Mouse (Mus musculus) central nervous system, embryonic 11.5 days (tissue): ENCODE measurements around the gene Celf1. TPM values are rescaled to one million over a fixed set of nuclear protein-coding genes. Genes with fewer than 3 reads are reported as not detected.

Source experiments
- polyA plus RNA-seq: library from polyadenylated mRNA; depleted of rRNA; stranded (reverse); fragments of >200 nt; gene quantifications from 2 replicates; pipeline ENCODE4 v1.2.3, GENCODE M21; 2012; rRNA removed

The Celf1 gene
- polyA plus RNA-seq, result 123 and 128 TPM in 2 replicates

GRCm38 (mm10) chr2:90940233-90941229 lies at the start of gene Celf1:
Gene Celf1, plus strand, starts transcription at chr2:90940382.

GRCm38 (mm10) chr2:90904076-90904855 lies 35.9 kb upstream of the Celf1 start, which contains the start of the genes Kbtbd4 and Ndufs3:
Gene Kbtbd4, plus strand, starts transcription at chr2:90904740.
Gene Ndufs3, minus strand, starts transcription at chr2:90904827.

GRCm38 (mm10) chr2:91035385-91035784 lies 95.2 kb downstream of the Celf1 start, which contains the start of gene Rapsn:
Gene Rapsn, plus strand, starts transcription at chr2:91035620.

GRCm38 (mm10) chr2:91053934-91054382 lies 113.8 kb downstream of the Celf1 start, which contains the start of gene Psmc3:
Gene Psmc3, plus strand, starts transcription at chr2:91054009.

Other genes with a start within 250 kb of the Celf1 start
- 108 and 130 TPM in 2 replicates for gene Fnbp4, start 195.0 kb upstream of the Celf1 start, polyA plus RNA-seq
- gene Agbl2, start 157.7 kb upstream of the Celf1 start, polyA plus RNA-seq, result 0.44 and 1.0 TPM in 2 replicates
- 166 and 184 TPM in 2 replicates for gene Mtch2, start 93.2 kb upstream of the Celf1 start, polyA plus RNA-seq
- gene C1qtnf4, start 54.5 kb upstream of the Celf1 start, polyA plus RNA-seq, result 12.7 and 16.8 TPM in 2 replicates
- gene Kbtbd4, start 35.6 kb upstream of the Celf1 start, polyA plus RNA-seq, result 27.0 and 36.5 TPM in 2 replicates
- gene Ndufs3, start 35.6 kb upstream of the Celf1 start, polyA plus RNA-seq, result 142 and 152 TPM in 2 replicates
- gene Rapsn, start 95.2 kb downstream of the Celf1 start, polyA plus RNA-seq, result 1.1 and 4.6 TPM in 2 replicates
- 256 and 367 TPM in 2 replicates for gene Psmc3, start 113.6 kb downstream of the Celf1 start, polyA plus RNA-seq
- 25.8 and 37.7 TPM in 2 replicates for gene Slc39a13, start 130.0 kb downstream of the Celf1 start, polyA plus RNA-seq
- 3.5 and 4.8 TPM in 2 replicates for gene Spi1, start 142.0 kb downstream of the Celf1 start, polyA plus RNA-seq
- 8.5 and 12.8 TPM in 2 replicates for gene Mybpc3, start 177.8 kb downstream of the Celf1 start, polyA plus RNA-seq
- gene Madd, start 243.5 kb downstream of the Celf1 start, polyA plus RNA-seq, result 37.2 and 58.5 TPM in 2 replicates